Mouse (Mus musculus) left cerebral cortex, adult 9 months (tissue): Measurements from ENCODE around the gene Rgs6.

Experiments
- DNase-seq, 2 experiments: peaks; one replicate each; pipeline ENCODE4 v3.0.0; 2022; ENCODE audit warnings: low spot score in 2 of 2

Rgs6 gene

GRCm38 (mm10) chr12:82754501-82754900 lies 166.4 kb downstream of the Rgs6 start:
- no peak for DNase-seq

- DNase-seq, result peak; percentile 65 to 79
Measured at GRCm38 (mm10) chr12:82756756-82757155, 168.7 kb downstream of the Rgs6 start.

- no peak for DNase-seq
Measured at GRCm38 (mm10) chr12:82757367-82757766, 169.3 kb downstream of the Rgs6 start.

GRCm38 (mm10) chr12:82762046-82762445 lies 174.0 kb downstream of the Rgs6 start:
- no peak for DNase-seq

DNA sequence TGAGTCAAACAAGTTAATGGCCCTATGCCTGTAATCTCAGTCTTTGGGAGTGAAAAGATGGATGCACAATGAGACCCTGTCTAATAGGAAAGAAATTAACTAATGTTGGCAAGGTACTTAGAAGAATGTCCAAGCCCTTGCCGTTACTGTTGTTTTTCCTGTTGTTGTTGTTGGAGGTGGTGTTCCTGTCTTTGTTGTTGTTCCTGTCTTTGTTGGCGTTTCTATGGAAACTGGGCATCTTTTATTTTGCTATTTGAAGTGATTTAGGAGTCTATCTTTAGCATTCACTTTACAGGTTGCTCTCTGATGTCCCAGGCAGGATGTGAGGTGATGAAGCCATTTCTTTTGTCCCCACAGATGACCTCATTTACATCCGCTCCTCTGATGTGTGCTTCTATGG lies 180.6 kb downstream of the Rgs6 start:
- DNase-seq, result no peak

DNA sequence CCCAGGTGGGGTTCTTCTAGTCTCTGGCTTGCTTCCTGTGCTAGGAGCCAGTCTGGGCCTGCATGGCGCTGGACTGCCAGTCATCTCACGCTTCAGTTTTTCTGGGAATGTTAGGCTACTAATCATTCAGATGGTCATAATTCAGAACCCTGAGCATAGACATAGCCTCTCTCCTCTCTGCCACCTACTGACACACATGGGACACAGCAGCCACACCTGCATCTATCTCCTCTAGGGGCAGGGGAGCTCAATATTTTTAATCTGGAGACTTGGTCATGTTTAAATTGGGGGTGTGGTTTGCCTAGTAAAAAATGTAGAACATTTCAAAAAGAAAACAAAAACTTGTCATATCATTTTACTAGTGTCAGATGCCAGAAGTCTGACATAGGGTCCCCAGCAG lies 184.1 kb downstream of the Rgs6 start:
- no peak for DNase-seq

GRCm38 (mm10) chr12:82774576-82774975 lies 186.5 kb downstream of the Rgs6 start:
- no peak for DNase-seq

DNA sequence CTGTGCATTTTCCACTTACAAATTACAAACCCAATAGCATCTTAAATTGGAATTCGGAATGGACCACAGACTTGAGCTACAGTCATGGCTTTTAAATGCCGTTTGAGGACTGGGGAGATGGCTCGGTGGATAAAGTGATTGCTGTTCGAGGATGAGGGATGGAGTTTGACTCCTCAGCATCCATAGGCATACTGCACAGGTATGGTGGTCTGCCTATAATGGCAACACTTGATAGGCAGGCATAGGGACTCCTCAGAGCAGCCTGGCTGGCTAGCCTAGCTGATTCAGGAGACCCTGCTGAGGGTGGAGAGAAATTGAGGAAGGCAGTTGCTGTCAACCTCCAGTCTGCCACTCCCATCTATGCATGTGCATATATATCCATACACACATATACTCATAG lies 188.6 kb downstream of the Rgs6 start:
- DNase-seq, result no peak

- DNase-seq, result no peak
Measured at GRCm38 (mm10) chr12:82780936-82781335, 192.8 kb downstream of the Rgs6 start.

- DNase-seq, result no peak
Measured at GRCm38 (mm10) chr12:82781414-82781813, 193.3 kb downstream of the Rgs6 start.

- DNase-seq, result no peak
Measured at GRCm38 (mm10) chr12:82792122-82792521, 204.0 kb downstream of the Rgs6 start.

DNA sequence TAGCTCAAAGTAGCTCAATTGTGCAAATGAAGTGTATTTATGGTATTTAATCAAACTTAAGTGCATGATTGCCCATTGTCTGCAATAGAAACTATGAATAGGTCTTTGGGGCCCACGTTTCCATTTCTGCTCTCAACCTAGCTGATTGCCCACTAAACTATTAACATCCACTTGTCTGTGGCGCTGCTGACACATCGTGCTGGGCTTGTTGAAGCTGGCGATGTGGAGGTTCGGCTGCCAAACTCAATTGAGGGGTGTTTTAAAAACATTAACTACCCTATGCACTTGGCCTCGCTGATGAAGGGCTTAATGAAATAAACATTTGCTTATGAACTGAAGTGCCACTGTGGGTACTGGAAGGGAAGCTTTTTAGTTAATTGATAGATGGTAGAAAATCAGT lies 211.8 kb downstream of the Rgs6 start:
- DNase-seq, result no peak

DNA sequence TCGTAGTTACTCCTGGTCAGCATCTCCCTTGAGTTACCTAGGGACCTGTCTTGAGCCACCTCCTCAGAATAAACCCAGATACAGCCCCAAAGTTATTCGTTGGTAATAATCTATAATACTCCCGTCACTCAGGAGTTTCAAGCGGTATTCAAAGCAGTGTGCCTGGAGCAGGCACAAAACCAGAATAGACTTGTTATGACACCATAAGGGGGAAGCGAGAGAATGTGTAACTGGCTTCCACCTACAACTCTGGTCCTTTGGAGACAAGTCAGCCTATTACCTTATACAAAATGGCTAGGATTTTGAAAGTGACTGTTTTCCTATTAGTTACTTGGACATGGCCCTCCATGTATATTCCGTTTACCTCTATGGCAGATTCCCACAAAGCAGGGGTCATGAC lies 213.6 kb downstream of the Rgs6 start:
- DNase-seq, result peak in 1 of 2 experiments; percentile 32

DNA sequence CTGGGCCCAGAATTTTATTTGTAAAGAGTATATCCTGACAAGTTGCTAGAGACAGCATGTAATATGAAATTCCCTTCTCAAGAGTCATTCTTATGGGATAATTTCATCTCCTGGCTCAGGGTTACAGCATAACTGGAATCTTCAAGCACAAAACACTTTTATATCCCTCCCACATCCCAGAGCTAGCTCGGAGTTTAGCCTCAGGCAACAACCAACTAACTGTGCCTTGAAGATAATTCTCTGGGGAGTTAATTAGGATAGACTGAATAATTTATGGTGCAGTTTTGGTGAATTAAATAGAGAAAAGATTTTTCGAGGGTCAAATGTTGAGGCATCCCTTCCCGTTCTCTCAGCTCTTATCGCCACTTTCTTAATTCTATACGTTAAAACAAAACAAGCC lies 214.6 kb downstream of the Rgs6 start:
- DNase-seq, result no peak

DNA sequence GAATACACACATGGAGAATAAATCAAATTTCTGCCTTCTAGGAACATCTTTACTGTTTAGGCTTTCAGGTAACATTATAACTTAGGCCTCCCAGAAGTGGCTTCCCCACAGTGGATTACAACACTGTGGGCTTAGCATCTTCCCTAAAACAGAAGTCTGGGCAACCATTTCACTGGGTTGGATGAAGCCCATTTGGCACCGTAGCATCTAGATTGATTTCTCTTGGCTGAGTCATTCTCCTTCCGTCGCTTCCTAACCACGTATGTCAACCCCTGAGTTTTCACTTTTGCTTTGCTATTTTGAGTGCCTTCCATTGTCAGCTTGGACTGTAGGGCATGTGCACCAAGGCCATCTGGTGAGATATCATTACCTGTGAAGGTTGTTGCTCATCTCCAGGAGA lies 217.1 kb downstream of the Rgs6 start:
- DNase-seq, result peak in 1 of 2 experiments; percentile 48

DNA sequence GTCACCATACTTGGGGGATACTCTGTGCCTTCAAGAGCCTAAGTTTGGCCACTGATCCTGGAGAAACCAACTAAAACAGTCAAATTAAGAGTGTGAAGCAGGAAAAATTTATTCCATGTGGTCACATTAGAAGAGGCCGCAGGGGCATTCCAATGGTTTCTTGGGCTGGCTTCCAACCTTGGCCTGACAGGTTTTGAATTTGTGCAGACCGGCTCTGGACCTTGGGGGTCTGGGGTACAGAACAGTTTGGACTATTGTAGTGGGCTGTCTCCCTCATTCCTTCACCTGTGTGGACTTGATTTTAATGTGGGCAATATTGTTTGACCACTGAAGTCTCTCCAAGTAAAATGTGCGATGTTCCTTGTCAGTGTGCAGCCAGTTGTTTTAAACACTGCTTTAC lies 222.5 kb downstream of the Rgs6 start:
- DNase-seq, result no peak

DNA sequence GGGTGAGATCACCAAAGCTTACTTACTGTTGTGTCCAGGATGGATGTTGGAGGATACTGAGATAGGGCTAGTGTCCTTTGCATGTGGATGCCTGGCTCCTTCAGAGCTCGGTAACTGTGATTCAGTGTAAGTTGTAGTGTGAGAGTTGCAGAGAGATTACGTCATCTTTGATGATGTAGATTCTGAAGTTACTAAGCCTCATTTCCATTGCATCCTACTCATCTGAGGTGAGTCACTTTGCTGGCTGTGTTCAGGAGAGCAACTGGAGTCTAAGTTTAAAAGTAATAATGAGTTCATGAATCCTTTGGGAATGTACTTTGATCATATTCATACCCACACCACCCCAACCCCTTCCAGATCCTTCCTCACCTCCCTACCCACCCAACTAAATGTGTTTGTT lies 227.9 kb downstream of the Rgs6 start:
- peak in 1 of 2 experiments; percentile 12 for DNase-seq

- DNase-seq, result no peak
Measured at GRCm38 (mm10) chr12:82819328-82819727, 231.2 kb downstream of the Rgs6 start.

DNA sequence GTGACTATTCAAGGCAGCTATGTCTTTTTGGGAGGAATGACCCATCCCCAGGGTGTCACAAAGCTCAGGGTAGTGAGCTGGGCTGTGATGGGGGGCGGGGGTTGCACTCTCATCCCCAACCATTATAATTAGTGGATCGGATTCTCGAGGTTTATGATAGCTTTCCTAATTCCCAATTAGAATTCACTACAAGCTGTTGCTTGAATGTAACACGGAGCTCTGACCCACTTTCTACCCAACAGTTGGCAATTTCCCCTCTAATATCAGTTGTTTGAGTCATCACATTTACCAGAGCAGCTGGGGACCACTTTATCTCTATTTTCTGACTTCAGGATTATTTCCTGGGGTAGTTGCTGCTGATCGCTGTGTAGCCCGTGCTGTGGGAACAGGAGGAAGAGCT lies 231.9 kb downstream of the Rgs6 start:
- peak in 1 of 2 experiments; percentile 18 for DNase-seq

- peak in 1 of 2 experiments; percentile 49 for DNase-seq
Measured at GRCm38 (mm10) chr12:82822821-82823620, 234.9 kb downstream of the Rgs6 start.

DNA sequence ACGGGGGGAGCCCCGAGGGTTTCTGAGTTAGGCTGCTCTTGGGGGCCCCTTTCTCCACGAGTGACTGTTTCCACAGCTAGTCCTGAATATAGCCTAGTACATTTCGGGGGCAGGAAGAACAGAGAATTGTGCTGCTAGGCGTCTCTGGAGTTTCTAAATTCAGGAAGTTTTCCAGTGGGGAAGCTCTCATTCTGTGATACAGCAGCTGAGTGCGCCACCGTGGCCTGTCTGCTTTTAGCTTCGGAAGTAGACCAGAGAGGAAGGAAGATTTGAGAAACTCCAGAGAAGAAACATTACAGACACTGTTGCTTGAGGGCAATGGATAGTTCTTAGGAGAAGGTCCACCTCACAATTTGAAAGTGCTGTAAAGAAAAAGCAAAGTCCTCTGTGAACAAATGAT lies 242.2 kb downstream of the Rgs6 start:
- DNase-seq, result no peak

GRCm38 (mm10) chr12:82838544-82838943 lies 250.5 kb downstream of the Rgs6 start:
- DNase-seq, result no peak

GRCm38 (mm10) chr12:82841566-82841965 lies 253.5 kb downstream of the Rgs6 start:
- DNase-seq, result peak in 1 of 2 experiments; percentile 23
